Mouse (Mus musculus) olfactory bulb, adult 2 months (tissue): ENCODE measurements around the gene Saxo1.

Experiments
- CTCF ChIP-seq: fragments of 200-500 bp; IDR thresholded peaks from 2 replicates; pipeline ENCODE4 v1.5.1; 2012; ENCODE audit warnings: low read depth, mild to moderate bottlenecking, low read length, moderate library complexity; ENCODE audit not compliant: insufficient read depth
- POLR2A ChIP-seq: fragments of 200-500 bp; IDR thresholded peaks from 2 replicates; pipeline ENCODE4 v1.6.1; 2012; ENCODE audit warnings: mild to moderate bottlenecking, low read depth, low read length, moderate library complexity; ENCODE audit not compliant: insufficient read depth

DNA sequence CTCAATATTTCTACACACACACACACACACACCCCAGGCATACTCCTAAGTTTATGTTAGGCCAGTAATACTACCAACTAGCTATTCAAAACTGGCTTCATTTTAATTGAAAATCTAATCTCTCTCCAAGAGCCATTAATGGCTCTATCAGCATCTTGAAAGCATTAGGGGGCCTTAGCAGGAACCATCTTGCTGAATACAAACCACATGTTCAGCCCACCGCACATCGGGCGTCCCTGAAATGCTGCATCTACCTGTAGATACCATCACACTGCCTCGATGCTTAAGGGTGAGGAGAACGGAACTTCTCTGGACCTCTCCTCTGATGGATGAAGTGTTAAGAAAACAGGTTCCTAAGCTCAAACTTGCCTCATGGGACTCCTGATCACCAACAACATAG lies 93.3 kb downstream of the Saxo1 start:
- TF ChIP-seq POLR2A (no peak), CTCF (no peak)
